Mouse (Mus musculus) spleen, postnatal 4 days (tissue): ENCODE measurements at regions not wholly inside any gene's neighbourhood (a gene's known extent, or its start where the extent isn't known, plus 50 kb on each side); places are given as distances from the start of the nearest gene placed in this dataset.

Experiments
- DNase-seq, 2 experiments: peaks; one replicate each; pipeline ENCODE4 v3.0.0; 2022; ENCODE audit warnings: low spot score in 2 of 2

GRCm38 (mm10) chr15:63557816-63558215 is 287.2 kb downstream of the Gsdmc2 start:
- DNase-seq, result no peak

DNA sequence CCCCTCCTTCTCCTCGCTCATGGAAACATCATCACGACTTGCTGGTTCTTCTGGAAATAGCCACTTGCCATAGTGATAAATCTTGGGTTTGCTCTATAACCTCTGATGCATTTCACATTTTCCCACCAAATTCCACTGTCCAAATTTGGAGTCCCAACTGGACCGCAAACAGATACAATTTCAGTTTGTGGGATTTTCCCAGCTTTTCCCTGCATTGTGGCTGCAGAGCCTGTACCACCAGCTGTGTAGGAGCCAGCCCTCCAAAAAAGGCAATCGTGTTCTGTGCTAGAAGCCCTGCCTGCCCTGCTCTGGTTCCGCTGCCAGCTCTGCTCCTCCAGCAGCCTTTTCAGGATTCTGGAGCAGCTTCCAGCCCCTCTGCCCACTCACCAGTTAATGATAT is 291.4 kb downstream of the Gsdmc2 start:
- DNase-seq, result no peak

- no peak for DNase-seq
Measured at GRCm38 (mm10) chr15:63532337-63533055, 312.5 kb downstream of the Gsdmc2 start.

- no peak for DNase-seq
Measured at GRCm38 (mm10) chr15:63527318-63527717, 317.7 kb downstream of the Gsdmc2 start.

DNA sequence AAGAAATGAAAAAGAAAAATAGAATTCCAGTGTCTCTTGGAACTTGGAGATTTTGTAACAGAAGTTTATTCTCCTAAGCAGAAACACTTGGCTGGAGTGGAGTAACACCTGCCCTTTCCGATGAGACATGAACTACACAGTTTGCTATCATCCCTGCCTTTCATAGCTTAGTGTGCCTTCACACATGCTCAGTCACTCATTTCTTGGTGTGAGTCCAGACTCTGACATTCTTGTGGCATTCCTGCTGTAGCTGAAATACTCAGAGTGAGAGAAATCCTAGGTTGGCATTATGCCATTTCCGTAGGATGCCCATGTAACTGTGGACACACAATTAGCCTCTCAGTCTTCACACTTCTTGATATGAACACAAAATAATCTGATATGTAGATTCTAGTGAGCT is 318.2 kb downstream of the Gsdmc2 start:
- DNase-seq, result no peak

DNA sequence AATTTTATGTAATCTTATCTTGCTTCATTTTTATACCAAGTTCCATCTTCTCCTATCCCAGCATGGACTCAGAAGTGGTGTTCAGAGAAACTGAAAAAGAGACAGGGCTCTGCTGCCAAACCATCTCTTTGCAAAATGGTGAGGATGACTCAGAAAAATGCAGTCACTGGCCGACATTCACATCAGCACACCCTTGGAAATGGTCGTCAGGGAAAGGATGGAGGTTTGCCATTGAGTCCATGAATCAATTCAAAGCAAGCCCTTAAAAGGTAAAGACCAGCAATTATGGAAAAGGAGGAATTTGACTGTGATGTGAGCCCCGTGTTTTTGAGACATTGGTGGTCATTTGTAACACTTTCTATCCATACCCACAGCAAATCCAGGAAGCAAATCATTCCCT is 327.7 kb downstream of the Gsdmc2 start:
- DNase-seq, result no peak

- DNase-seq, result no peak
Measured at GRCm38 (mm10) chr15:63500453-63500852, 344.5 kb downstream of the Gsdmc2 start.

GRCm38 (mm10) chr15:63498483-63498882 is 346.5 kb downstream of the Gsdmc2 start:
- no peak for DNase-seq

DNA sequence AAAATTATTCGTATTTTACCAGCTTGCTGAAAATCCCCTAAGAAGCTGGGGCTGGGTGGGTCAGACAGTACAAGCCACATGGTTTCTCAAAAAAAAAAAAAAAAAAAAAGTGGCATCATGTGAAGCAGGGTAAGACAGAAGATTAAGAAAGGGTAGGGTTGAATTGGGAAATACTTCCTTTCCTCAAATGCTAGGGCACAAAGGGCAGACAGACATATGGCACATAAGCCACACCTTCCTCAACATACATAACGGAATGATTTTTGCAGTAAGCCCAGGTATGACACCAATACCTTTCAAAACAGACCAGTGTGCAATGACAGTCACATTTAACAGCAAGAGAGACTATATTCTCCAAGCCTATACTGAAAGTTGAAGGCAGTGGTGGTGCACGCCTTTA is 347.8 kb downstream of the Gsdmc2 start:
- DNase-seq, result no peak

- no peak for DNase-seq
Measured at GRCm38 (mm10) chr15:63484910-63485309, 360.1 kb downstream of the Gsdmc2 start.

DNA sequence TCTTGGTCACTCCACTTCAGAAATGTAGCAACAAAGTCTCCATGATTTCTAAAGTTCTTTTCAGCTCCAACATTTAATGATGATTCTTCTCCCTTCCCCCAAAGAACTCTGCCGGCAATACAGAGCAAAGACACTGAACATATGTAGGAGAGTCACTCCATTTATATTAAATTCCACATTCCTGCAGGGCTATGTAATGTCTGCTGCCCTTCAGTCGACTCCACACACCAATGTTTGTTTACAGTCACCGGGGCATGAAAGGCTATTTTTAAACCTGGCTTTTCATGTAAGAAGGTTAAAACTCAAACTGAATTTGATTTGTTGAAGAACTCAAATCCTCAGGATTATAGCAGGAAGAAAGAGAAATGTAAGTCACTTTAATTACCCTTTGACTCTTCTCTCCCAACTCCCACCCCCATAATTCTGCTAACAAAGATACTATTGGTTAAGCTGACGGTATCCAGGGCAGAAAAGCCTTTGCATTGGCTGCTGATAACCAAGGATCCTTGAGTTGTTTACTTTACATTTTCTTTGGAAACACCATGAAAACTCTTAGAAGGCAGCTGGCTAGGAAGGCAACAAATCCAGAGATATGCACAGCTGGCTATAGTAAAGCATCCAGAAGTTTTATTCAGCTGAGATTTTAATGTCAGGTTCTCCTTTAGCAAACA is 360.6 kb downstream of the Gsdmc2 start:
- DNase-seq, result no peak

DNA sequence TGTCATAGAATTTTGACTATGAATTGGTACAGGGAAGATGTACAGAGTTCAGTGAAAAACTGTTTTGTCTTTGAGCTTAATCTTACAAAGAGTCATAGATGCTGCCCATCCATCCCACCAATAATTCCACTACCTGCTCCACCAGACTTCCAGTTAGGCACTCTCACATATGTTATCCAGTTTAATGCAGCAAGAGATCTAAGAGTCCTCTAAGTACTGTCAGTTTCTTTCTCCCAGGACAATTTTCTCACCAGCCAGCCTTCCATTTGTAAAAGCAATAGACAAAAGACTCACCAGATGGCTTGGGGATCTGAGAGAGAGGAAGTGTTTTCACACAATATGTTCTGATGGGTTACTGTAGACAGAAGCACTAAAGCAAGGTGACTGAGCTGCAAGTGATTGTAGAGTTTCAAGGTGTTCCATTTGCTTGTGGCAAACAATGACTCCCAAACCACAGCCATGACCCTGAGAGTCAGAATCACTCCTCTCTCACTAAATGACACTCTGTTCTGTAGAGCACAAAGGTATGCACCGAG is 365.6 kb downstream of the Gsdmc2 start:
- DNase-seq, result no peak

- no peak for DNase-seq
Measured at GRCm38 (mm10) chr15:63466916-63467315, 378.1 kb downstream of the Gsdmc2 start.

DNA sequence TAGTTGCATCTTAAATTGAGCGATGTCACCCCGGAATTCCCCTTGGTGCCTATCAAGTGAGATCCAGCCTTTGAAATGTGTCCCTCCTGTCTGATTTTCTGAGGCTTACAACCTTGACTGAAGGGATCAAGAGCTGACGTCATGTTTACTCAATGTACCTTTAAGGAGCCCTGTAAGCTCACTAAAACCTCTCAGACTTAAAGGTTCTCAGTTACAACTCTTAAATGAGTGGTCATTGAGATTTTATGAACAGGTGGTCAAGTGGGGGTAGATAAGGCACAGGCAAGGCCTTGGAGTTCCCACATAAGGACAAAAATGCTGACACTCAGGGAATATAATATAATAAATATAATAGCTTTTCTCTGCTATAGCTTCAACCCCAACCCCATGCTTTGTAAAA is 392.4 kb downstream of the Gsdmc2 start:
- no peak for DNase-seq

- DNase-seq, result no peak
Measured at GRCm38 (mm10) chr15:63446288-63446687, 398.7 kb downstream of the Gsdmc2 start.

DNA sequence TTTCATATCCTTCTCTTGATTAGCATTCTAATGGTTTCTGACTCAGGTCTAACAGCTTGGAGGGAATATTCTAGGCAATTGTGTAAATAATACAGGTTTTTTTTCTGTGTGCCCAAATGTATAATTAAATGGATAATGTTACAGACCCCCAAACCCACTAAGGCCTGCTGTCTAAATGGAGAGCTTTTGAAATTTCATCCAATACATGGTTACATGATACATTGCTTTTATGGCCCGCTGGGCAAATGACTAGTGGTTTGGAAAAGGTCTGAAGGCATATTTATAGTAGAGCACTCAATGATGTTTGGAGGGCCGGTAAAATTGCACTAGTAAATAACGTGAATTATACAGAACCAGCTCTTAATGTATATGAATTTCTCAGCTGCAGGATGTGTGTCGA is 400.0 kb downstream of the Gsdmc2 start:
- no peak for DNase-seq

DNA sequence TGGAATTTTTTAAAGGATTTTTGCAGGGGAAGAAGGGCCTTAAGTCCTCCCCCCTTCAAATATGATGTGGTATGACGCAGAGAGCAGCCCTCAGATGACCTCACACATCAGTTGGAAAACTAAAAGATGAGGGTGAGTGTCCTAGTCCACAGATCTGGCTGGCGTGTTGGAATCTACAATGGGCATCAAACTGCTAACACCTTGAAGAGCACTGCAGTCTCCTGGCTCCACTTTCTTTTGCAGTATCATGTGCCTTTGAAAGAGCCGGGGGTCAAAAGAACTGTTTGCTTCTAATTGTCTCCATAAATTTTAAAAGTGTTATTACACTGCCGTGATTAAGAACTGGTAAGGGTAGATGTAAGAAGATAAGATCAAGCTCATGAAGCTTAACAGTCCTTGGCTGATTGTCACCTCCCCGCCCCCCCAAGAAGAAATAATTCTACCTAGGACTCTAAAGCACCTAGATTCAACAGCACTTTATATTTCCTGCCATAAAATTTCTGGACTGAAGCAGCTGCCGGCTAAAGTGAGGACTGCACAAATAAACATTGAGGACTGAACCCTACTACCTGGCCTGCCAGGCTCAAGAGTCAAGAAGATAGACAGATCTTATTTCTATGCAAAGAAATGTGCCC is 402.7 kb downstream of the Gsdmc2 start:
- DNase-seq, result no peak

- DNase-seq, result no peak
Measured at GRCm38 (mm10) chr15:63412649-63413048, 432.3 kb downstream of the Gsdmc2 start.

GRCm38 (mm10) chr15:63411771-63412118 is 433.2 kb downstream of the Gsdmc2 start:
- DNase-seq, result no peak

- DNase-seq, result no peak
Measured at GRCm38 (mm10) chr15:63410994-63411770, 433.8 kb downstream of the Gsdmc2 start.

DNA sequence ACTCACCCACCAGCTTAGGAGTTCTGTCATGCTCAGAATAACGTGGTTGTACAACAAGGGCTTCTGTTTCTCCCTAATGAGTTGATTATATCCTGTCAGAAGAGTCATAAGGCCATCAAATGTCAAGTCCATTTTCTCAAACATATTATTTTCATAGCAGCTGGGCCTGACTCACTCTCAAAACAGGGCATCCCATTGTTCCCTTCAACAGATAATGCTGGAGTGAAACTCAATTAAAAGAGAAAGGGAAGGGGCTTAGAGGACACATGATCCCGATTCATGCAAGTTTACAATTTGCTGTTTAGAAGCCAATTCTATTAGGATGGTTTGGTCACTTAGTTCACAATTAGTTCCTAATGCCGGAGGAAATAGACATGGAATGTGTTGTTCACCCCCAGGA is 444.5 kb downstream of the Gsdmc2 start:
- no peak for DNase-seq

DNA sequence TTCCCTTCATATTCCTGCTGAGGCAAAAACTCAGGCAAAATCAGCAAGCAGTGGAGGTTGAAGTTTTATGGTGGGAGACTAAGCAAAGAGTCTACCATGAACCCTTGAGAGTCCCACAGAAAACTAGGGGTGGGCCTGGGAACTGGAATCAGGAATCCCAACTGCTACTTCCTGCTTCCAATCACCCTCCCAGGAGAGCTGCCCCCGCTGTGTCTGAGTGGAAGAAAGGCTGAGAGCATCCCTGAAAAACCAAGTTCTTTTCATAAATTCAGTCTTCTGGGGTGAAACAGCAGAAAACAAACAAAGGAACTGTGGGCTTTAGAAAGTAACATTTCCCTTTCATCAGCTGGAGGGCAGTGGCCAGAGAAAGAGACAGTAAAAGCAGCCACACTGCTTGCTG is 445.0 kb downstream of the Gsdmc2 start:
- DNase-seq, result no peak
